Mouse (Mus musculus): ENCODE results near the gene Taf1c.

The Taf1c gene

GRCm38 (mm10) chr8:119604996-119605395 is at the start of gene Taf1c:
Gene Taf1c, minus strand, starts transcription at chr8:119605222.
- DNase-seq (ENCODE audit: low spot score in 2 of 2), result peak; percentile 95

GRCm38 (mm10) chr8:119651324-119651723 is 46.3 kb upstream of the Taf1c start:
- DNase-seq (ENCODE audit: low spot score in 2 of 2), result no peak

- no peak for DNase-seq (ENCODE audit: low spot score in 2 of 2)
Measured at GRCm38 (mm10) chr8:119646846-119647245, 41.8 kb upstream of the Taf1c start.

GRCm38 (mm10) chr8:119646197-119646596 is 41.2 kb upstream of the Taf1c start:
- DNase-seq (ENCODE audit: low spot score in 2 of 2), result no peak

GRCm38 (mm10) chr8:119644981-119645597 is 40.1 kb upstream of the Taf1c start:
- DNase-seq (ENCODE audit: low spot score in 2 of 2), result no peak

GRCm38 (mm10) chr8:119644429-119644960 is 39.5 kb upstream of the Taf1c start:
- no peak for DNase-seq (ENCODE audit: low spot score in 2 of 2)

- DNase-seq (ENCODE audit: low spot score in 2 of 2), result no peak
Measured at GRCm38 (mm10) chr8:119642960-119643359, 37.9 kb upstream of the Taf1c start.

GRCm38 (mm10) chr8:119641058-119641457 is 36.0 kb upstream of the Taf1c start:
- no peak for DNase-seq (ENCODE audit: low spot score in 2 of 2)

- DNase-seq (ENCODE audit: low spot score in 2 of 2), result no peak
Measured at GRCm38 (mm10) chr8:119639798-119640197, 34.8 kb upstream of the Taf1c start.

- DNase-seq (ENCODE audit: low spot score in 2 of 2), result no peak
Measured at GRCm38 (mm10) chr8:119638261-119638660, 33.2 kb upstream of the Taf1c start.

GRCm38 (mm10) chr8:119637381-119637780 is 32.4 kb upstream of the Taf1c start:
- DNase-seq (ENCODE audit: low spot score in 2 of 2), result no peak

- DNase-seq (ENCODE audit: low spot score in 2 of 2), result no peak
Measured at GRCm38 (mm10) chr8:119636766-119637165, 31.7 kb upstream of the Taf1c start.

- no peak for DNase-seq (ENCODE audit: low spot score in 2 of 2)
Measured at GRCm38 (mm10) chr8:119635958-119636357, 30.9 kb upstream of the Taf1c start.

GRCm38 (mm10) chr8:119635378-119635777 is 30.4 kb upstream of the Taf1c start, which contains the start of gene Kcng4:
Gene Kcng4, minus strand, starts transcription at chr8:119635680.
- DNase-seq (ENCODE audit: low spot score in 2 of 2), result no peak

GRCm38 (mm10) chr8:119634616-119635336 is 29.8 kb upstream of the Taf1c start:
- no peak for DNase-seq (ENCODE audit: low spot score in 2 of 2)

GRCm38 (mm10) chr8:119632909-119633308 is 27.9 kb upstream of the Taf1c start:
- no peak for DNase-seq (ENCODE audit: low spot score in 2 of 2)

- no peak for DNase-seq (ENCODE audit: low spot score in 2 of 2)
Measured at GRCm38 (mm10) chr8:119632246-119632645, 27.2 kb upstream of the Taf1c start.

- DNase-seq (ENCODE audit: low spot score in 2 of 2), result no peak
Measured at GRCm38 (mm10) chr8:119630841-119631240, 25.8 kb upstream of the Taf1c start.

GRCm38 (mm10) chr8:119627613-119628359 is 22.8 kb upstream of the Taf1c start:
- DNase-seq (ENCODE audit: low spot score in 2 of 2), result no peak

GRCm38 (mm10) chr8:119627199-119627598 is 22.2 kb upstream of the Taf1c start:
- DNase-seq (ENCODE audit: low spot score in 2 of 2), result no peak

GRCm38 (mm10) chr8:119625788-119626187 is 20.8 kb upstream of the Taf1c start:
- DNase-seq (ENCODE audit: low spot score in 2 of 2), result no peak

- no peak for DNase-seq (ENCODE audit: low spot score in 2 of 2)
Measured at GRCm38 (mm10) chr8:119624916-119625315, 19.9 kb upstream of the Taf1c start.

All from right cerebral cortex, postnatal 10 days (tissue).